Mouse (Mus musculus): ENCODE results near the gene Tubgcp2.

DNA sequence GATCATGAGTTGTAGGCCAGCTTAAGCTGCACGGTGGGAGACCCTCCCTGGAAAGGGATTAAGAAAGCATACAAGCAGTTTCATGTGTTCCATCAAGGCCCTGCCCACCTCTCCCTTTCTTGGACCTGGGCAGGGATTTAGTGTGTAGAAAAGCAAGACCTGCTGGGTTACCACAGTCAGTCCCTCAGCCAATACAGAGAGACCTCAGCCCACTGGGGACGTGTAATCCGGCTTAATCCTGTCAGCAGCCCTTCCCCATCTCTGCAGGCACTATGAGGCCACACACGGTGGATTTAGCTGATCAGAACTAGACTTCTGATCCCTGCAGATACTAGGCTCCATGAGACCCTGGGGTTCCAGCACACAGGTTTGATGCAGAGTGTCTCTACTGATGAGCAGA, 23.1 kb upstream of the Tubgcp2 start:
- no peak for TF ChIP-seq CTCF (IDR thresholded peaks at IDR 0.05; ENCODE audit: low read depth)
- no peak for TF ChIP-seq EP300 (IDR thresholded peaks at IDR 0.05; ENCODE audit: low read depth)
